Mouse (Mus musculus) small intestine, adult 2 months (tissue): Measurements from ENCODE around the gene Gtf2ird1.
"Not testable (repeated sequence)": the region's sequence is repeated elsewhere in the genome, so short reads cannot be mapped to it uniquely, and the experiment has no call there.

Source experiments
- CTCF ChIP-seq: fragments of 200-500 bp; IDR thresholded peaks from 2 replicates; pipeline ENCODE4 v1.5.1; 2012; ENCODE audit warnings: low read depth, mild to moderate bottlenecking, control low read depth, inconsistent platforms, low read length, moderate library complexity, mixed read lengths; ENCODE audit not compliant: insufficient replicate concordance, insufficient read length; ENCODE audit errors: extremely low read depth
- POLR2A ChIP-seq: fragments of 200-500 bp; IDR thresholded peaks from 2 replicates; pipeline ENCODE4 v1.6.1; 2012; ENCODE audit warnings: low read depth, mild to moderate bottlenecking, control low read depth, inconsistent platforms, low read length, moderate library complexity

DNA sequence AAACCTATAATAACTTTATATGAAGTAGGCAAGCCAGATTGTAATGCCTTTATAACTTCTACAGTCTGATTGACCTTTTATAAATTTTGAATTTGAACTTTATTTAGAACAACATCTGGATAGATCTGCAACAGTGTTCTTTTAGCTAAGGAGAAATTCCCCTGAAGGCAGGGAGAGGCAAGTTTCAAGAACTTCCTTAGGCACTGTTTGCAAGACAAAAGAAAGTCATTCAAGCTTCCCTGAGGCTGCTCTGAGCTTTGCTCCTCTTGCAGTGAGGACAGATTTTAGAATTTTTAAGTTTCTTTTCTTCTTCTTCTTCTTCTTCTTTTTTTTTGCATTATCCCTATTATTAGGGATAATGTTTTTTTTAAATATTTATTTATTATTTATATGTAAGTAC lies 22.4 kb upstream of the Gtf2ird1 start:
- not testable (repeated sequence) for TF ChIP-seq CTCF, POLR2A
